Mouse (Mus musculus): ENCODE measurements at regions not wholly inside any gene's neighbourhood (a gene's known extent, or its start where the extent isn't known, plus 50 kb on each side); places are given as distances from the start of the nearest gene placed in this dataset.
A peak's percentile ranks its signal among the peaks of the same experiment; 100 is the strongest.
"Not testable (repeated sequence)": the region's sequence is repeated elsewhere in the genome, so short reads cannot be mapped to it uniquely, and the experiment has no call there.

- no peak for DNase-seq
- intact Hi-C loops (cut with DNase I): no loop called here
These were observed 147.9 kb upstream of the Krtap11-1 start for GRCm38 (mm10) chr16:89718921-89719320.

GRCm38 (mm10) chr16:89715716-89716115 lies 144.7 kb upstream of the Krtap11-1 start:
- DNase-seq; intact Hi-C loops (cut with DNase I): not testable (repeated sequence)

DNA sequence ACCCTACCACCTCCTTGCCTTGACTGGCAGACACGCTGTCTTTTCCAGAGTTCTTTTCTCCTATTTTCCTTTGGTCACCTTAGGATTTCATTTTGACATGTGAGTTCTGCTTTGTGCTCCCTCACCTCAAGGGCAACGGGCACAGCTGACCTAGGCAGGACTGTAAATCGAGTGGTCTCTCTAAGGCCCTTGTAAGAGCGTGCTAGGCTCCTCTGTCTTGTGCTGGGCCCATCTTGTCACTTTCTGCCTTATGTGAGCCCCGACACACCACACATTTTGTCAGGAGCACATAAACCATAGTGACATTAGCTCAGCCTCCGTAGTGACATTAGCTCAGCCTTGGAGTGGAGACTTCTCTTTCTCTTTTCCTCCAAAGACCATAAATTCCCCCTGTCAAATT lies 133.3 kb upstream of the Krtap11-1 start:
- intact Hi-C loops (cut with DNase I): no loop called here
- no peak for DNase-seq

DNA sequence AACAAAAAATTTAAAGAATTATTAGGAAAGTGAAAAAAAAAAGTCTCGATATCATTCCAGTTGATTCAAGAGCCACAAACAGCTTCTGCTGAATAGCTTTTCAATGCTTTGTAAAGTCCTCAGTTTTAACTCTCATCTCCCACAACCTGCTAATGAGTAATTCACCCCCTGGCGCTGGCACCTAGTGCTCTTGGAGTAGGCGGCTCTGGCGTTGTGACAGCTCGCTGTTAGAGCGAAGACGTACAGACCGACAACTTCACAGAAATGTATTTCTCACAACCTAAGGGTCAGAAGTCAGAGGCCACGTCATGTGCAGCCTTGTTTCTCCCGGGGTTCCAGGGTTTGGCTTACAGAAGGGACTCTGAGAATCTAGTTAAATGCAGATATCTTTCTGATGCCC lies 132.2 kb upstream of the Krtap11-1 start:
- intact Hi-C loops (cut with DNase I): no loop called here
- no peak for DNase-seq

- intact Hi-C loops (cut with DNase I): no loop called here
- DNase-seq: no peak
These were observed 131.4 kb upstream of the Krtap11-1 start for GRCm38 (mm10) chr16:89702406-89702805.

- no peak for DNase-seq
- intact Hi-C loops (cut with DNase I): loop anchor here (1.0 kb wide), 1 partner anchor 19 kb away; no protein-coding TSS in a partner anchor
These were observed 130.8 kb upstream of the Krtap11-1 start for GRCm38 (mm10) chr16:89701741-89702140.

DNA sequence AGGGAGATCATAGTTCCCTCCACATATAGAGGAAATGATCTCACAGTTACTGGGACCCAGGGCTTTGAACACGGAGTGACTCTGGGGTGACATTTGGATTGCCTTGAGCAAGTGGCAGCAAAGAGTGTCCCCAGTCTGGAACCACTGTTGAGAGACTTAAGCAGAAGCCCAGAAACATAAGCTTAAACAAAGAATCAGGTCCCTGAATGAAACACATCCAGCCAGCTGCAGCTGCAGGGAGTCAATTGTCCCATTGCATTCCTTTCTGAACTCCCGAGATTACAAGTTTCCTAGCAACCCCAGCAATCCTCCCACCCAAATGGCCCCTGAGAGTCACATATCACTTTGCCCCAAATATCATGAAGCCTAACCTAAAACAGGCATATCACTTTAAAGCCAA lies 128.7 kb upstream of the Krtap11-1 start:
- intact Hi-C loops (cut with DNase I): no loop called here
- peak; percentile 14 to 18 for DNase-seq

DNA sequence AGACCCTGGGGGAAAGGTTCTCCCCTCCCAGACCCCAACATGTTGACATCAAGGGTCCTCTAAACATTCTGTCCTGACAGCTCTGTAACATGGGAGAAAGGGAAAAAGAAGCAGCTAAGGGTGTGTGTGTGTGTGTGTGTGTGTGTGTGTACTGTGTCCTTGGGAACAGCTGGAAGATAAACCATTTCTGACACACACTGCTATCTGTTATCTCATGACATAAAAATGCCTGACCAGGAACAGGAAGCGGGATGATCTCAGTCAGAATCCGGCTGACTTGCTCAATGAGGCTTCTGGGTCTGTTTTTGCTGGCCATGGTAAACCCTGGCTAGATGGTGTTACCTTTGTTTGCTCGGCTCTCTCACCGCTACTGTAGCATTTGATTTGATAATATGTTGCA lies 124.8 kb upstream of the Krtap11-1 start:
- intact Hi-C loops (cut with DNase I): no loop called here
- DNase-seq: peak; percentile 43 to 51

DNA sequence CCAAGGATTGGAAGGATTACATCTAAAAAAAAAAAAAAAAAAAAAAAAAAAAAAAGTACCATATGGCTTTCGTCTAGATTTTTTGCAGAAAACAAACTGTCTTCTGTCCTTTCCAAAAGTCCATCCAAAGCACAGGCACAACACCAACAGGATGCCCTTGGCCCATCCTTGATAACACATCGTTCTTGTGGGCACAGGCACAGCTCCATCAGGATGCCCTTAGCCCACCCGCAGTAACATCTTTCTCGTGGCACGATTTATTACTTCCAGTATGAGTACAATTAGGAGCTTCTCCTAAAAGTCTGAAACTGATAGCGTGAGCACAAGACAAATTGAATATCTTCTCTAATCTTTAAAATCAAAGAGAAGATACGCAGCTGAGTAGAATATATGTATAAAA lies 124.4 kb upstream of the Krtap11-1 start:
- intact Hi-C loops (cut with DNase I): no loop called here

GRCm38 (mm10) chr16:89693321-89693720 lies 122.3 kb upstream of the Krtap11-1 start:
- no peak for DNase-seq
- intact Hi-C loops (cut with DNase I): no loop called here

More for the DNA sequence above, 124.4 kb upstream of the Krtap11-1 start:
- no peak for DNase-seq

GRCm38 (mm10) chr16:89679438-89679837 lies 108.5 kb upstream of the Krtap11-1 start:
- intact Hi-C loops (cut with DNase I): no loop called here
- DNase-seq: no peak

- DNase-seq: no peak
- intact Hi-C loops (cut with DNase I): no loop called here
These were observed 107.5 kb upstream of the Krtap11-1 start for GRCm38 (mm10) chr16:89678446-89679015.

DNA sequence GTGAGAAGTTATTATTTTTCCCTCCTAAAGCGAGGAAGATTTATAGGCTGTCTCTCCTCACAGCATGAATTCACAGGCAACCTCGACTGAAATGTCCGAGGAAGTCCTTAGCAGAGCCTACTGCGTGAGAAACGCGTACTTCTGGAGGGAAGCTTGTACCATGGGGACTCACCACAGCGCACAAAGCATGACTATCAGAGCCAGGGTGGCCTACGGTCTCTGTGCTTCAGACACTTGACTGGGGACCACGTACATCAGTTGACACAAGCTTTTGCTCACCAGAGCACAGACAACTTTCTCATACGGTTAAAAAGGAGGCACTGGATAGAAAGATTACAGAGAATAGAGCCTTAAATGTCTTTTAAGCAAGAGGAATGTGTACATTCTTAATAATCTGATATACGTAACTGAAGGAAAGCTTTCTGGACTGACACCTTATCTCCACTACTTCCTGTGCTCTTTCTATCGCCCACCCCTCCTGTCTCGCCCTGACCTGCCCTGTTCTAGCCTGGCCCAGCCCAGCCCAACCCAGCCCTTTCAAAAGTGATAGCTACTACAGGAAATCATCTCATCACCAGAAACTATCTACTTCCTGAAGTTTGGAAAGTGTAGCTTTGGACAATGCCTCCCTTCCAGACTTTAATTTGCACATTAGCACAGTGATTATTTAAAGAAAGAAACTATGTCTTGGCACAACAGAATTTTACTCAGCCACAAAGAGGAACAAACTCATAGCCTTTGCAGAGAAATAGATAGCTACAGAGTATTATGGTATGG lies 104.2 kb upstream of the Krtap11-1 start:
- intact Hi-C loops (cut with DNase I): no loop called here
- DNase-seq: no peak

DNA sequence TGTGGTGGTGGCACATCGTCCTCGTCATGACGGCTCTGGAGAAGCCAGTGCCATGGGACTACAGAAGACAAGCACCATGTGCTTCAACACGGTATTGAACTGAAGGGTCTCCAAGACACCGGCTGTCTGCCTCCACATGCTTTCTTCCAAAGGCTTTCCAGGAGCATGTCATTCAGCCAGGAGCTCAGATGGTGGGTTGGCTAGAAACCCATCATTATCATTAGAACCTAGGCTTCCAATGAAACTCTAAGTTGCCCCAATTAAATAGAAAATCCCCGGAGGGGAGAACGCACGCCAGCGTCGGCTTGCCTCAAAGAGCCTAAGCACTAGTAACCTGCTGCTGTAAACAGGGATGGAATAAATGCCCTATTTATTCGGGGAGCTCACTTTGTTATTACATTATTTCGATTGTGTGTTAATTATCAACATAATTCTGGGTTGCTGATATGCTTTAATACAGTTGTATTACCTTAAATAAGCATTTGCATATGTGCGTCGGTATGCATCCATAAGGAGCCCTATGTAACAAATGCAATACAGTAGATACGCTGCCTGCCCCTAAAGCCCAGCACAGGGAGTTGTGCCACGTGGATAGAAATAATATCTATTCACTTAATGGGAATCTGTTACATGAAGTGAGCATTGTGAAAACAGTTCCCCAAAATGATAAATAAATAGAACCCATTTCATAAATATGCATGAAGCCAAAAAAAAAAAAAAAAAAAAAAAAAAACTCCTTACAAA lies 103.3 kb upstream of the Krtap11-1 start:
- DNase-seq: no peak
- intact Hi-C loops (cut with DNase I): no loop called here

DNA sequence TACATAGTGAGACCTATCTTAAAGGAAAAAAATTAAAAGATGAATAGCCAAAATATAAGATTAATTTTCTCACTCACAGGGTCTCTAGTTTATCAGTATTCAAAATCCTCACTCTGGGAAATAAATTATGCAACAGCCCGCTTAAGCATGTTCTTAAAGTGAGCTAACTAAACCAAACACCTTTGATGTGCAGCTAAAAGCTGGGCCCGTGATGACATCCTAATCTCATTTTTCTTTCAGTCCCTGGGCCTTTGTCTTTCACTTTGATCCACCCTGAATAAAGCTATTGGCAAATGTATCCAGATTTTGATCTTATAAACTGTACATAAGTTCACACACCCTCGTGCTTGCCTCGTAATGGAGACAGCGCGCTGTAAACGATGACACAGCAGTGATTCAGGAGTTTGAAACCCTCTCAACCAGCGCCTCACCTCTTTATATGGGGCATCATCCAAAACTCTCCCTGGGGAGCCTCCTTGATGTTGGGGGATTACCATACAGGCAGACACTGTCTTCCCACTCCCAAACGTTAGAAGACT lies 100.3 kb upstream of the Krtap11-1 start:
- intact Hi-C loops (cut with DNase I): no loop called here
- no peak for DNase-seq

DNA sequence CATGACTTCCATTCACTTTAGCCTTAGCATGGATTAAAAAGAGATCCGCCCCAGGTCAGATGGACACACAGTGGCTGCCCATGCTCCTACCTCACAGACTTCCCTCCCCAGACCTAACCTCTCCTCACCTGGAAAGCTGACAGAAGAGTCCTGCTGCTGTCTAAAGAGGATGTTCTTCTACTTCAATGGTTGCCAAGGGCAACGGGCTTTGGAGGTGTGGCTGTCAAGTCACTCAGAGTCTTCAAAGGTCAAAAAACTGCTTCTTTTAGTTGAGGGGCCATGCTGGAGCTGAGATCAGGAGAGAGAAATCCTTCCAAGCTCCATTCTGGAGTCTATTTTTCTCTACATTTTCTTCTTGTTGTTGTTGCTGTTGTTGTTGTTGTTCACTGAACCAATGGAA lies 89.1 kb upstream of the Krtap11-1 start:
- DNase-seq: no peak
- intact Hi-C loops (cut with DNase I): no loop called here

- DNase-seq: no peak
- intact Hi-C loops (cut with DNase I): no loop called here
These were observed 85.1 kb upstream of the Krtap11-1 start for GRCm38 (mm10) chr16:89656036-89656435.

DNA sequence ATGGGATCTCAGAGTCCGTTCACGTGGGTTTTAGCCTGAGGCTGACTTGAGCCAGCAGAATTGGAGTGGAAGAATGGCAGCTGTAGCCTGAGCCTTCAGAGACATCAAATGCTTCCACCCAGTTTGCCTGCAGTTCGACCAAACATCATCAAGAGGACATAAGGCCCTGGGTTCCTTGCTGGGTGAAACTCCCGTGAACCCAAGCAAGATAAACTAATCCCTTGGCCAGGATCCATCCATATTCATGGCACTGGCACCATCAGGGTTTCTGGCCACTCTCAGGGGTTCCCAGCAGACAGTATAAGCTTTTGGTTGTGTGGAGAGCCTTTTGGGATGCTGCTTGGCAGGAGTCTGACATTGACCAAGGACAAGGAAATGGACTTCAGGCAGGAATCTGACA lies 77.7 kb upstream of the Krtap11-1 start:
- DNase-seq: no peak
- intact Hi-C loops (cut with DNase I): no loop called here

DNA sequence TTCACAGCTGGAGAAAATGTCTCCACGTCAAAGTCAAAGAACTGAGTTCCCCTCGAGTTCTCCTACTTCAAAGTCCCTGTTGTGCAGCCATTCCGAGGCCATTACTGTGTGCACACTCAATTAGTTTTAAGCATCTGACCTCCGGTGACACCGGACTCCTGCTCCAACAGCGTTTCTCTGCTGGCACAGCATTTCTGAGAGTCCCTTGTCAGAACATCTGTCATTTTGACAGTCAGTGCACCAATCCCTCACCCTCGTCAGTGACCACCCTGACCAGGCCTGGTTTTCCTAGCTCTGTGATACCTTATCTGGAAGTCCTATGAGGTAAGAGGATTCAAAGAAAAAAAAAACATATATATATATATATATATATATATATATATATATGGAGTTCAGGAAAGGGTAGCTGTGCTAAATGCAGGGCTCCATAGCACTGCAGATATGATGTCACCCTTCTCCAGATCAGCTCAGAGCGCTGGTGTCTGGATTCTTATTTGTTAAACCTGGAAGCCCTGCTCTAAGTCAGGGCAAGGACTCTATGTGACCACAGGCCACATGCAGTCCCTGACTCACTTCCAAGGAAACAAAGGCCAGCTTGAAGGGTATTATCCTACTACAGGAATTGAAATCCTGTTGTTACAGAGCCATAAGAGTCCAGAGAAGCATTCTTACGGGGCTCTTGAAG lies 63.1 kb upstream of the Krtap11-1 start:
- no peak for DNase-seq
- intact Hi-C loops (cut with DNase I): no loop called here

DNA sequence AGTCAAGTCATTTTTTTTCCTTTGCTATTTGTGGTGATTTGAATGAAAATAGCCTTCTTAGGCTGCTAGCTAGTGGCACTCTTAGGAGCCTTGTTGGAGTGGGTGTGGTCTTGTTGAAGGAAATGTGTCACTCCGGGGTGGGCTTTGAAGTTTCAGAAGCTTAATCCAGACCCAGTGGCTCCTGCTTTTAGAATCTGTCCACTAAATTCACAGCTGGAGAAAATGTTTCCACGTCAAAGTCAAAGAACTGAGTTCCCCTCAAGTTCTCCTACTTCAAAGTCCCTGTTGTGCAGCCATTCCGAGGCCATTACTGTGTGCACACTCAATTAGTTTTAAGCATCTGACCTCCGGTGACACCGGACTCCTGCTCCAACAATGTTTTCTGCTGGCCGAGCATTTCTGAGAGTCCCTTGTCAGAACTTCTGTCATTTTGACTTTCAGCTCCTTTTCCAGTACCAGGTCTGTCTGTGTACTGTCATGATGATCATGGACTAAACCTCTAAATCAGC lies 61.2 kb upstream of the Krtap11-1 start:
- intact Hi-C loops (cut with DNase I): no loop called here
- no peak for DNase-seq
